Mouse (Mus musculus): ENCODE measurements at regions not wholly inside any gene's neighbourhood (a gene's known extent, or its start where the extent isn't known, plus 50 kb on each side); places are given as distances from the start of the nearest gene placed in this dataset.

- Histone ChIP-seq H3K27me3 (replicated peaks) (no peaks in the 10 kb centered on the region), H3K36me3 (replicated peaks) (no peaks in the 10 kb centered on the region), H3K4me3 (no peak overlapping the region), H3K27ac (no peak overlapping the region), H3K4me1 (no peaks in the 10 kb centered on the region), H3K9me3 (no peaks in the 10 kb centered on the region), H3K4me2 (no peak overlapping the region), H3K9ac (no peak overlapping the region)
- WGBS, result 89% methylated on average over 7 of the region's 7 CpGs
- ATAC-seq (replicated peaks), result no peak
Measured at GRCm38 (mm10) chr3:31444311-31444710, 134.1 kb upstream of the Slc7a14 start.

GRCm38 (mm10) chr3:31443894-31444293 is 133.7 kb upstream of the Slc7a14 start:
- Histone ChIP-seq H3K4me2 (no peak overlapping the region), H3K36me3 (replicated peaks) (no peaks in the 10 kb centered on the region), H3K27me3 (replicated peaks) (no peaks in the 10 kb centered on the region), H3K9ac (no peak overlapping the region), H3K27ac (no peak overlapping the region), H3K4me1 (no peaks in the 10 kb centered on the region), H3K9me3 (no peaks in the 10 kb centered on the region), H3K4me3 (no peak overlapping the region)
- ATAC-seq (replicated peaks), result no peak
- 87% methylated on average over 5 of the region's 5 CpGs for WGBS

- Histone ChIP-seq H3K4me1 (no peaks in the 10 kb centered on the region), H3K36me3 (replicated peaks) (no peaks in the 10 kb centered on the region), H3K27me3 (replicated peaks) (no peaks in the 10 kb centered on the region), H3K9ac (no peak overlapping the region), H3K4me3 (no peak overlapping the region), H3K9me3 (no peaks in the 10 kb centered on the region), H3K4me2 (no peak overlapping the region), H3K27ac (no peak overlapping the region)
- ATAC-seq (replicated peaks), result no peak
- 94% methylated on average over 2 of the region's 2 CpGs for WGBS
Measured at GRCm38 (mm10) chr3:31440282-31440681, 130.1 kb upstream of the Slc7a14 start.

GRCm38 (mm10) chr3:31437970-31438369 is 127.8 kb upstream of the Slc7a14 start:
- 61% methylated on average over 3 of the region's 3 CpGs for WGBS
- ATAC-seq (replicated peaks), result no peak
- no peaks in the 10 kb centered on the region for H3K27me3 ChIP-seq (replicated peaks)
- H3K36me3 ChIP-seq (replicated peaks), result no peaks in the 10 kb centered on the region
- H3K4me3 ChIP-seq, result no peak overlapping the region
- H3K9ac ChIP-seq, result no peak overlapping the region
- no peak overlapping the region for H3K4me2 ChIP-seq
- no peak overlapping the region for H3K27ac ChIP-seq
- no peaks in the 10 kb centered on the region for H3K9me3 ChIP-seq
- no peaks in the 10 kb centered on the region for H3K4me1 ChIP-seq

GRCm38 (mm10) chr3:31435204-31435963 is 125.2 kb upstream of the Slc7a14 start:
- H3K9ac ChIP-seq, result no peak overlapping the region
- H3K27ac ChIP-seq, result no peak overlapping the region
- 0 out of 2 replicates have a peak, but pooled peaks have one; percentile 37 for ATAC-seq (replicated peaks)
- no peak overlapping the region for H3K4me3 ChIP-seq
- no peaks in the 10 kb centered on the region for H3K36me3 ChIP-seq (replicated peaks)
- H3K27me3 ChIP-seq (replicated peaks), result no peaks in the 10 kb centered on the region
- H3K9me3 ChIP-seq, result no peaks in the 10 kb centered on the region
- no peak overlapping the region for H3K4me2 ChIP-seq
- WGBS, result 72% methylated on average over 3 of the region's 3 CpGs
- no peaks in the 10 kb centered on the region for H3K4me1 ChIP-seq

GRCm38 (mm10) chr3:31433201-31433600 is 123.0 kb upstream of the Slc7a14 start:
- H3K4me2 ChIP-seq, result no peak overlapping the region
- H3K9me3 ChIP-seq, result no peaks in the 10 kb centered on the region
- no peaks in the 10 kb centered on the region for H3K4me1 ChIP-seq
- no peaks in the 10 kb centered on the region for H3K36me3 ChIP-seq (replicated peaks)
- 84% methylated on average over 9 of the region's 9 CpGs for WGBS
- no peak overlapping the region for H3K27ac ChIP-seq
- ATAC-seq (replicated peaks), result no peak
- no peak overlapping the region for H3K9ac ChIP-seq
- H3K4me3 ChIP-seq, result no peak overlapping the region
- no peaks in the 10 kb centered on the region for H3K27me3 ChIP-seq (replicated peaks)

- no peak overlapping the region for H3K27ac ChIP-seq
- no peak overlapping the region for H3K4me3 ChIP-seq
- no peaks in the 10 kb centered on the region for H3K27me3 ChIP-seq (replicated peaks)
- no peaks in the 10 kb centered on the region for H3K4me1 ChIP-seq
- no peak overlapping the region for H3K4me2 ChIP-seq
- H3K9me3 ChIP-seq, result no peaks in the 10 kb centered on the region
- no peak overlapping the region for H3K9ac ChIP-seq
- no peak for ATAC-seq (replicated peaks)
- H3K36me3 ChIP-seq (replicated peaks), result no peaks in the 10 kb centered on the region
- 92% methylated on average over 14 of the region's 14 CpGs for WGBS
Measured at GRCm38 (mm10) chr3:31423517-31423916, 113.3 kb upstream of the Slc7a14 start.

- H3K4me3 ChIP-seq, result no peak overlapping the region
- no peak for ATAC-seq (replicated peaks)
- 78% methylated on average over 4 of the region's 4 CpGs for WGBS
- no peaks in the 10 kb centered on the region for H3K4me1 ChIP-seq
- H3K27ac ChIP-seq, result no peak overlapping the region
- H3K9me3 ChIP-seq, result no peaks in the 10 kb centered on the region
- no peaks in the 10 kb centered on the region for H3K27me3 ChIP-seq (replicated peaks)
- no peaks in the 10 kb centered on the region for H3K36me3 ChIP-seq (replicated peaks)
- H3K4me2 ChIP-seq, result no peak overlapping the region
- H3K9ac ChIP-seq, result no peak overlapping the region
Measured at GRCm38 (mm10) chr3:31408802-31409201, 98.6 kb upstream of the Slc7a14 start.

GRCm38 (mm10) chr3:31405880-31406279 is 95.7 kb upstream of the Slc7a14 start:
- H3K9ac ChIP-seq, result no peak overlapping the region
- ATAC-seq (replicated peaks), result no peak
- H3K36me3 ChIP-seq (replicated peaks), result no peaks in the 10 kb centered on the region
- no peaks in the 10 kb centered on the region for H3K4me1 ChIP-seq
- no peak overlapping the region for H3K4me3 ChIP-seq
- no peak overlapping the region for H3K4me2 ChIP-seq
- H3K27me3 ChIP-seq (replicated peaks), result no peaks in the 10 kb centered on the region
- no peak overlapping the region for H3K27ac ChIP-seq
- no peaks in the 10 kb centered on the region for H3K9me3 ChIP-seq
- WGBS, result 13% methylated on average over 1 of the region's 1 CpGs

GRCm38 (mm10) chr3:31399136-31399535 is 89.0 kb upstream of the Slc7a14 start:
- 67% methylated on average over 2 of the region's 2 CpGs for WGBS
- H3K36me3 ChIP-seq (replicated peaks), result no peaks in the 10 kb centered on the region
- no peaks in the 10 kb centered on the region for H3K4me1 ChIP-seq
- H3K9me3 ChIP-seq, result no peaks in the 10 kb centered on the region
- ATAC-seq (replicated peaks), result no peak
- no peak overlapping the region for H3K9ac ChIP-seq
- H3K4me3 ChIP-seq, result no peak overlapping the region
- H3K4me2 ChIP-seq, result no peak overlapping the region
- H3K27ac ChIP-seq, result no peak overlapping the region
- H3K27me3 ChIP-seq (replicated peaks), result no peaks in the 10 kb centered on the region

- Histone ChIP-seq H3K27me3 (replicated peaks) (no peaks in the 10 kb centered on the region), H3K9ac (no peak overlapping the region), H3K36me3 (replicated peaks) (no peaks in the 10 kb centered on the region), H3K4me2 (no peak overlapping the region), H3K4me1 (no peaks in the 10 kb centered on the region), H3K27ac (no peak overlapping the region), H3K4me3 (no peak overlapping the region), H3K9me3 (no peaks in the 10 kb centered on the region)
- no peak for ATAC-seq (replicated peaks)
- 93% methylated on average over 4 of the region's 4 CpGs for whole genome bisulfite sequencing
Measured at GRCm38 (mm10) chr3:31394533-31394932, 84.4 kb upstream of the Slc7a14 start.

GRCm38 (mm10) chr3:31389955-31390354 is 79.8 kb upstream of the Slc7a14 start:
- 81% methylated on average over 2 of the region's 2 CpGs for WGBS
- H3K4me1 ChIP-seq, result no peaks in the 10 kb centered on the region
- no peaks in the 10 kb centered on the region for H3K36me3 ChIP-seq (replicated peaks)
- H3K9ac ChIP-seq, result no peak overlapping the region
- no peak for ATAC-seq (replicated peaks)
- H3K4me3 ChIP-seq, result no peak overlapping the region
- H3K4me2 ChIP-seq, result no peak overlapping the region
- no peaks in the 10 kb centered on the region for H3K27me3 ChIP-seq (replicated peaks)
- no peaks in the 10 kb centered on the region for H3K9me3 ChIP-seq
- no peak overlapping the region for H3K27ac ChIP-seq

- no peak overlapping the region for H3K4me3 ChIP-seq
- no peak overlapping the region for H3K4me2 ChIP-seq
- H3K36me3 ChIP-seq (replicated peaks), result no peaks in the 10 kb centered on the region
- no peaks in the 10 kb centered on the region for H3K27me3 ChIP-seq (replicated peaks)
- H3K9ac ChIP-seq, result no peak overlapping the region
- 78% methylated on average over 3 of the region's 3 CpGs for WGBS
- no peaks in the 10 kb centered on the region for H3K9me3 ChIP-seq
- H3K27ac ChIP-seq, result no peak overlapping the region
- no peak for ATAC-seq (replicated peaks)
- no peaks in the 10 kb centered on the region for H3K4me1 ChIP-seq
Measured at GRCm38 (mm10) chr3:31375678-31376077, 65.5 kb upstream of the Slc7a14 start.

Data from midbrain, embryonic 15.5 days (tissue).